Mouse (Mus musculus): ENCODE measurements around the gene Ick.

GRCm38 (mm10) chr9:78107582-78107911, 1.4 kb upstream of the Ick start:
- no peak for TF ChIP-seq POLR2A (IDR thresholded peaks at IDR 0.05; ENCODE audit: insufficient read length, low read depth)
- TF ChIP-seq SRF (IDR thresholded peaks at IDR 0.05; ENCODE audit: control insufficient read depth, insufficient read length, low read depth): no peak
- TF ChIP-seq POLR2AphosphoS2 (IDR thresholded peaks at IDR 0.05; ENCODE audit: insufficient read length, low read depth): no peak
- no peak for TF ChIP-seq MYOD1 (IDR thresholded peaks at IDR 0.05; ENCODE audit: control insufficient read depth in 1 of 3, insufficient read length in 2 of 3, low read depth in 2 of 3)
- TF ChIP-seq USF1 (IDR thresholded peaks at IDR 0.05; ENCODE audit: low read depth): no peak
- no peak for TF ChIP-seq E2F4 (IDR thresholded peaks at IDR 0.05; ENCODE audit: insufficient read depth)
- TF ChIP-seq MYOG (IDR thresholded peaks at IDR 0.05; ENCODE audit: control insufficient read depth in 1 of 3, insufficient read depth in 1 of 3, insufficient read length in 2 of 3, low read depth in 2 of 3): no peak
- no peak for TF ChIP-seq CEBPB (IDR thresholded peaks at IDR 0.05; ENCODE audit: insufficient read depth, poor library complexity, severe bottlenecking)
- TF ChIP-seq MAX (IDR thresholded peaks at IDR 0.05; ENCODE audit: low read depth): no peak
- TF ChIP-seq TCF12 (IDR thresholded peaks at IDR 0.05; ENCODE audit: insufficient read depth, poor library complexity, severe bottlenecking): no peak
- TF ChIP-seq TCF3 (IDR thresholded peaks at IDR 0.05; ENCODE audit: insufficient read length, low read depth): no peak
- TF ChIP-seq REST (IDR thresholded peaks at IDR 0.05; ENCODE audit: insufficient read depth, insufficient read length): no peak

All from myocyte (in vitro differentiated cells).